8 mouse cellular contexts compared by ENCODE assay signal in genomic region chr2:167230554-167230953, GRCm38 (mm10). TPM values are rescaled to one million over a fixed set of nuclear protein-coding genes. Genes with fewer than 3 reads are reported as not detected.
A peak's percentile ranks its signal among the peaks of the same experiment; 100 is the strongest.
DNase-seq lines count a peak whose midpoint lies in the region; ATAC-seq lines count a peak whose summit lies in the region.
"Had no signal": no experiment of that assay in that cellular context is flagged by ENCODE, and none has a peak within 500 bp of the region (broad histone marks: within the 10 kb centered on the region; RNA-seq: fewer than 3 reads in every experiment).

No protein-coding gene starts in this region.

- H3K4me3 ChIP-seq in lung, embryonic 15.5 days: no peak overlapping the region
- no peak overlapping the region for H3K4me3 ChIP-seq in intestine, embryonic 15.5 days (replicated peaks)
- H3K4me3 ChIP-seq in neural tube, embryonic 14.5 days (ENCODE audit: low read depth, low read length): no peak overlapping the region
- H3K4me3 ChIP-seq: limb, embryonic 15.5 days had no signal

- H3K27me3 ChIP-seq in lung, embryonic 15.5 days: no peaks in the 10 kb centered on the region
- no peaks in the 10 kb centered on the region for H3K27me3 ChIP-seq in intestine, embryonic 15.5 days (replicated peaks)
- no peaks in the 10 kb centered on the region; the same call in 1 of the 2 replicates for H3K27me3 ChIP-seq in neural tube, embryonic 14.5 days (ENCODE audit: control insufficient read depth, insufficient read depth, low read length)
- H3K27me3 ChIP-seq: limb, embryonic 15.5 days had no signal

- H3K9me3 ChIP-seq in lung, embryonic 15.5 days: no peaks in the 10 kb centered on the region
- no peaks in the 10 kb centered on the region for H3K9me3 ChIP-seq in intestine, embryonic 15.5 days
- H3K9me3 ChIP-seq in neural tube, embryonic 14.5 days (ENCODE audit: control insufficient read depth, low read length): no peaks in the 10 kb centered on the region
- H3K9me3 ChIP-seq: limb, embryonic 15.5 days had no signal

- H3K9ac ChIP-seq in lung, embryonic 15.5 days: no peak overlapping the region
- H3K9ac ChIP-seq in intestine, embryonic 15.5 days: no peak overlapping the region
- no peak overlapping the region for H3K9ac ChIP-seq in neural tube, embryonic 14.5 days (replicated peaks; ENCODE audit: low read depth, low read length)
- H3K9ac ChIP-seq: limb, embryonic 15.5 days had no signal

- H3K4me2 ChIP-seq in lung, embryonic 15.5 days: peak overlapping the region; percentile 46
- H3K4me2 ChIP-seq in intestine, embryonic 15.5 days (replicated peaks): peak overlapping the region; percentile 43
- H3K4me2 ChIP-seq in neural tube, embryonic 14.5 days (ENCODE audit: low read depth, low read length): 0 out of 2 replicates have a peak overlapping the region, but pooled peaks have one; percentile 2
- H3K4me2 ChIP-seq: limb, embryonic 15.5 days had no signal

- no peak for ATAC-seq in lung, embryonic 15.5 days (ENCODE audit: borderline replicate concordance, extremely low read depth, low FRiP score, low TSS enrichment)
- ATAC-seq in intestine, embryonic 15.5 days: 0 out of 2 replicates have a peak, but pooled peaks have one; percentile 49
- no peak for ATAC-seq in neural tube, embryonic 14.5 days (ENCODE audit: low read depth)

- DNase-seq in lung, postnatal 25 days (ENCODE audit: low spot score): no peak
- peak; percentile 15 for DNase-seq in c-Kit-positive CD71-positive TER-119-negative erythroid progenitor cells, embryonic 14.5 days (ENCODE audit: low read depth)
- no peak for DNase-seq in layer of hippocampus, postnatal 14 days (ENCODE audit: low spot score in 2 of 2)
- no peak for DNase-seq in spleen, postnatal 14 days (ENCODE audit: low spot score in 2 of 2)

- no peak overlapping the region; the same call in 1 of the 2 replicates for H3K27ac ChIP-seq in lung, embryonic 15.5 days
- no peak overlapping the region for H3K27ac ChIP-seq in intestine, embryonic 15.5 days
- H3K27ac ChIP-seq in neural tube, embryonic 14.5 days (ENCODE audit: low read depth, low read length): no peak overlapping the region
- H3K27ac ChIP-seq: limb, embryonic 15.5 days had no signal

- peaks cover 22% of the 10 kb centered on the region for H3K4me1 ChIP-seq in lung, embryonic 15.5 days
- H3K4me1 ChIP-seq in intestine, embryonic 15.5 days (replicated peaks): peaks cover 9% of the 10 kb centered on the region
- H3K4me1 ChIP-seq in neural tube, embryonic 14.5 days (ENCODE audit: control insufficient read depth, insufficient read depth, low read length): no peaks in the 10 kb centered on the region

- 18% methylated on average over 15 of the region's 15 CpGs for WGBS in lung, embryonic 15.5 days
- 12% methylated on average over 15 of the region's 15 CpGs for WGBS in intestine, embryonic 15.5 days
- WGBS in neural tube, embryonic 14.5 days: 10% methylated on average over 15 of the region's 15 CpGs

- H3K36me3 ChIP-seq in lung, embryonic 15.5 days: no peaks in the 10 kb centered on the region
- no peaks in the 10 kb centered on the region for H3K36me3 ChIP-seq in intestine, embryonic 15.5 days
- H3K36me3 ChIP-seq in neural tube, embryonic 14.5 days (ENCODE audit: control insufficient read depth, insufficient read depth, low read length): no peaks in the 10 kb centered on the region

RNA-seq across cellular contexts. Expression of gene Ptgis, which starts 9.8 kb away (rescaled TPM):
- polyA plus RNA-seq in lung, embryonic 15.5 days (2015; fragmentation: Nextera tagmentation; extraction: Ambion mirVana): 14.5 and 15.7 TPM in 2 replicates
- 12.0 and 13.4 TPM in 2 replicates for polyA plus RNA-seq in intestine, embryonic 15.5 days (2015; fragmentation: Nextera tagmentation; extraction: Ambion mirVana)
- 1.9 and 5.9 TPM in 2 replicates for polyA plus RNA-seq in neural tube, embryonic 14.5 days (2014; fragmentation: Nextera tagmentation; extraction: Ambion mirVana)
- 1 to 10 TPM; 1.3 to 2.1 TPM for total RNA-seq in layer of hippocampus, postnatal 14 days (2021)

RNA-seq across cellular contexts. Expression of gene Kcnb1, which starts 40.6 kb away (rescaled TPM):
- 0.25 and 0.31 TPM in 2 replicates for polyA plus RNA-seq in lung, embryonic 15.5 days (2015; fragmentation: Nextera tagmentation; extraction: Ambion mirVana)
- 1.1 and 1.7 TPM in 2 replicates for polyA plus RNA-seq in intestine, embryonic 15.5 days (2015; fragmentation: Nextera tagmentation; extraction: Ambion mirVana)
- polyA plus RNA-seq in neural tube, embryonic 14.5 days (2014; fragmentation: Nextera tagmentation; extraction: Ambion mirVana): 4.9 and 5.4 TPM in 2 replicates
- total RNA-seq in layer of hippocampus, postnatal 14 days (2021): 10 to 100 TPM; 62.0 to 69.6 TPM
